Mouse (Mus musculus) midbrain, embryonic 14.5 days (tissue): ENCODE measurements at regions not wholly inside any gene's neighbourhood (a gene's known extent, or its start where the extent isn't known, plus 50 kb on each side); places are given as distances from the start of the nearest gene placed in this dataset.
A peak's percentile ranks its signal among the peaks of the same experiment; 100 is the strongest.

ENCODE experiments used
- ATAC-seq: fragments of 200-750 bp; cut with Nextera tagmentation; 2 replicates; pipeline ENCODE4 v1.8.0; 2017; ENCODE audit warnings: moderate number of reproducible peaks, moderate library complexity; ENCODE audit not compliant: low FRiP score, low TSS enrichment
- DNase-seq: peaks from one replicate; pipeline ENCODE4 v3.0.0-alpha.2; 2015
- H3K27ac ChIP-seq: fragments of 300-500 bp; sonication (generic); replicated peaks from 2 replicates; pipeline ENCODE4 v1.5.1; 2014; ENCODE audit warnings: mild to moderate bottlenecking, low read depth, low read length, moderate library complexity
- H3K27me3 ChIP-seq: fragments of 300-500 bp; sonication (generic); 2 replicates; pipeline ENCODE4 v1.6.1; 2014; ENCODE audit warnings: low read length, control low read depth, mixed read lengths; ENCODE audit not compliant: control insufficient read depth, insufficient read depth
- H3K36me3 ChIP-seq: fragments of 300-500 bp; sonication (generic); 2 replicates; pipeline ENCODE4 v1.6.1; 2014; ENCODE audit warnings: low read length, control low read depth; ENCODE audit not compliant: control insufficient read depth, insufficient read depth
- H3K4me1 ChIP-seq: fragments of 300-500 bp; sonication (generic); 2 replicates; pipeline ENCODE4 v1.6.1; 2014; ENCODE audit warnings: mild to moderate bottlenecking, antibody characterized with exemption, low read length, control low read depth; ENCODE audit not compliant: control insufficient read depth, insufficient read depth
- H3K4me2 ChIP-seq: fragments of 300-500 bp; sonication (generic); 2 replicates; pipeline ENCODE4 v1.6.1; 2014; ENCODE audit warnings: mild to moderate bottlenecking, low read length, moderate library complexity
- H3K4me3 ChIP-seq: fragments of 300-500 bp; sonication (generic); replicated peaks from 2 replicates; pipeline ENCODE4 v1.5.1; 2014; ENCODE audit warnings: low read depth, low read length
- H3K9ac ChIP-seq: fragments of 300-500 bp; sonication (generic); replicated peaks from 2 replicates; pipeline ENCODE4 v1.6.1; 2014; ENCODE audit warnings: mild to moderate bottlenecking, low read length, moderate library complexity
- H3K9me3 ChIP-seq: fragments of 300-500 bp; sonication (generic); 2 replicates; pipeline ENCODE4 v1.6.1; 2016; ENCODE audit warnings: low read length, control low read depth, mixed read lengths; ENCODE audit not compliant: control insufficient read depth
- WGBS: fragments of 180-500 bp; shearing (Covaris S2); extraction: QIAGEN DNeasy Blood & Tissue Kit; methylation state at CpG from one replicate; pipeline ENCODE4 v1.1.7; 2014; 5-methylcytosine and 5-hydroxymethylcytosine counted together

DNA sequence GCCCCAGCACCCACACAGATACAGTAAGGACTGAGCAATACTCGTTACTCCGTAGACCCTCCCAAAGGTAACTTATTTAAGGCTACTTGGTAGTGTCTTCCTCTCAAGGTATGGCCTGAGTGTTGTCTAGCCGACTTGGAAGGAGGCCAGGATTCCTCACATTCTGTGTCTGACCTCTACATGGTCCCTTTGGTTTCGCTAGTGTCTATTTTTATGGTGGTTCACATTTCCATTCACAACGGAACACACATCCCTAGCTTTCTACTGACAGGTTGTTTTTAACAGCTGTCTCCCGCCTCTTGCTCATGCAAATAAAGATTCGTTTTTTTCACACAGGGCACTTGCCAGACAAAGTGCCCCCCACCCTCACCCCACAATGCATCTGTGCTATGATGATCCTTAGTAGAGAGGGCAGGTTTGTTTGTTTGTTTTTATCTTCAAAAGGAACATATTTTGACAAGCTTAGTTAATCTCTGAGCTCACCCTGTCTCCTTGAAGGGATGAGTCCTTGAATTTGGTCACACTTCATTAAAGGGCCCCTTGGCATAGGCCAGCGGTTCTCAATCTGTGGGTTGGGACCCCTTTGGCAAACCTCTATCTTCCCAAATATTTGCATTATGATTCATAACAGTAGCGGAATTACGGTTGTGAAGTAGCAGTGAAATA lies 52.7 kb downstream of the Phlda1 start:
- DNase-seq: no peak
- H3K27ac ChIP-seq: 0 out of 2 replicates have a peak overlapping the region, but pooled peaks have one; percentile 6
- no peaks in the 10 kb centered on the region for H3K9me3 ChIP-seq
- no peak overlapping the region for H3K4me2 ChIP-seq
- H3K4me1 ChIP-seq: peaks cover 6% of the 10 kb centered on the region; the same call in 1 of the 2 replicates
- H3K27me3 ChIP-seq: no peaks in the 10 kb centered on the region
- no peak overlapping the region for H3K4me3 ChIP-seq
- H3K9ac ChIP-seq: no peak overlapping the region
- no peak for ATAC-seq
- H3K36me3 ChIP-seq: no peaks in the 10 kb centered on the region
- 68% methylated on average over 10 of the region's 10 CpGs for WGBS

DNA sequence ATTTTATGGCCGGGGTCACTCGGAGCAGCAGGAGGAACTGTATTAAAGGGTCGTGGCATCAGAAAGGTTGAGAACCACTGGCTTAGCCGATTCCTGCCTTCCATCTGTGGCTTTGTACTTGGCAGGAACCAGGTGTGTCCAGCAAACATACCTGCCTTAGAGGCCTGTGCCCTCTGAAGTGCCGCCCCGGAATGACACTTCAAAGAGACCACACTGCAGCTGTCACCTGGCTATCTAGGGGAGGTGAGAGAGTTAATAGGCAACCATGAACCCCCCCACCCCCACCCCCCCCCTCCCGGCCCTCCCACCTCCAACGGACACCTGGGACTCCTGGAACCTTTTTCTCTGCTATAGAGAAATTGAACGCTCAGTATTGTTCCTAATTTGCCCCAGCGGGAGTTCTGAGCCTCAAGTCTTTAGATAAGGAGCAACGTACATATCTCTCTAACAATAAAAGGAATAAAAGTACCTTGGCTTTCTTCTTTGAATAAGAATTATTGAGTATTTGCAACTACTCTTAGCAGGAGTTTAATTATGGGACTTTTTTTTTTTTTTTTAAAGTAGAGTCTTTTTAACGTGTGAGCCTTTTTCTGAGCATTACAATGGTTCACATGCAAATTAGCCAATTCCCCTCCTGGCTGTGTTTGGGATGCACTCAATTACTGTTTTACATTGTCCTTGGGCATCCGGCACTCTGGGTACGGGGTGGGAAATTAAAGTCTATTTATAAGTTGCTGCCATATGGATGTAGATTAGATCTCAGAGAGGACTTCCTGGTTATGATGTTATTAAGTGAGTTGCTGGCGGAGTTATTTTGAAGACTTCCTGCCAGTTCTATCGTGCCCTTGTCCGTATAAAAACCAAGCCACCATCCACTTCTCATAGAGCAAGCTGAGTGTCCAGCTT lies 53.5 kb downstream of the Phlda1 start:
- WGBS: 55% methylated on average over 17 of the region's 17 CpGs
- DNase-seq: peak; percentile 30

DNA sequence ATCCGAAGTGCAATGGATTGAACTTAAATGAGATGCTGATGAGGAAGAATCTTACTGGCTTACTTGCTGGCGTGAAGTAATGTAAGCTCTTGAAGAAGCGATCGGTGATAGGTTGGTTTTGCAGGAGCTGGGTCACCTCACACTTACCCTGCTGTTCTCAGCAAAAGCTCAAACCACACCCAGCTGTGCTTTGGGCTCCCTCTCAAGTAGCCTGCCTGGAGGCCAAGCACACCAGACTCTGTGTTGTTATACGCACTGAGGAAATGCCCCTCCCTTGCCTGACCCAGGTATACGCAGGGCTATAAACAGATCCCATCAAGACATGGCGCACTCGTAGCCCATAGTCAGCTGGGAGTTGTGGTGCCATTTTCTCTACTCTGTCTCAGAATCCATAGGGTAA lies 56.5 kb downstream of the Phlda1 start:
- DNase-seq: no peak
- 89% methylated on average over 8 of the region's 8 CpGs for WGBS

More for the DNA sequence above, 53.5 kb downstream of the Phlda1 start:
- Histone ChIP-seq H3K4me1 (peaks cover 6% of the 10 kb centered on the region; the same call in 1 of the 2 replicates), H3K4me3 (no peak overlapping the region), H3K27ac (0 out of 2 replicates have a peak overlapping the region, but pooled peaks have one; percentile 6), H3K27me3 (no peaks in the 10 kb centered on the region), H3K9me3 (no peaks in the 10 kb centered on the region), H3K36me3 (no peaks in the 10 kb centered on the region), H3K9ac (no peak overlapping the region), H3K4me2 (no peak overlapping the region)
- ATAC-seq: no peak

DNA sequence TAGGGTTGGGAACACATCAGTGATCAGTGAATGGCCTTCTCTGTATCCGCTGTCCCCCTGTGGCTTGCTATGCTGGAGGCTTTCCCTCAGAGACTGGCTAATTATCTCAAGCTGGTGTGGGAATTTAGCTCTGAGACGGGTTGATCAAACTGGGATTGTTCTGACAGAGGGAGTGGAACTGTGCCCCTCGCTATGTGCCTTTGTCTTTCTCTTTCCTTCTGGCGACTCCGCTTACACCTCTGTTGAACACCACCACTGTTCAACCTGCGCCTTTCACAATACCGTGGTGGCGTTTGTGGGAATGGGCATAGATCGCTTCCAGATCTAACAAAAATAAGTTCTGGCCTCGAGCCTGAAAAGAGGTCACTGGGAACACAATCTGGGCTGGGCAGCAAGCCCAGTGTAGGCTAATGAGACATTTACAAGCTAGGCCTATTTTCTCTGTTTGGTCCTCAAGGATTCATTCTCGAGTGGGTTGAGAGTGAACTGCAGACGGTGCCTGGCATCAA lies 60.8 kb downstream of the Phlda1 start:
- peak; percentile 46 for ATAC-seq
- peak; percentile 68 for DNase-seq
- WGBS: 61% methylated on average over 12 of the region's 12 CpGs
- no peak overlapping the region; the same call in 1 of the 2 replicates for H3K27ac ChIP-seq
- no peak overlapping the region for H3K4me3 ChIP-seq
- no peaks in the 10 kb centered on the region for H3K27me3 ChIP-seq
- no peak overlapping the region for H3K9ac ChIP-seq
- H3K36me3 ChIP-seq: no peaks in the 10 kb centered on the region
- 0 out of 2 replicates have a peak, but pooled peaks cover 4% of the 10 kb centered on the region for H3K4me1 ChIP-seq
- no peak overlapping the region for H3K4me2 ChIP-seq
- H3K9me3 ChIP-seq: no peaks in the 10 kb centered on the region

More for the DNA sequence above, 56.5 kb downstream of the Phlda1 start:
- Histone ChIP-seq H3K36me3 (no peaks in the 10 kb centered on the region), H3K4me2 (no peak overlapping the region), H3K27ac (no peak overlapping the region), H3K9me3 (no peaks in the 10 kb centered on the region), H3K9ac (no peak overlapping the region), H3K4me3 (no peak overlapping the region), H3K27me3 (no peaks in the 10 kb centered on the region), H3K4me1 (peaks cover 11% of the 10 kb centered on the region; the same call in 1 of the 2 replicates)
- ATAC-seq: no peak

DNA sequence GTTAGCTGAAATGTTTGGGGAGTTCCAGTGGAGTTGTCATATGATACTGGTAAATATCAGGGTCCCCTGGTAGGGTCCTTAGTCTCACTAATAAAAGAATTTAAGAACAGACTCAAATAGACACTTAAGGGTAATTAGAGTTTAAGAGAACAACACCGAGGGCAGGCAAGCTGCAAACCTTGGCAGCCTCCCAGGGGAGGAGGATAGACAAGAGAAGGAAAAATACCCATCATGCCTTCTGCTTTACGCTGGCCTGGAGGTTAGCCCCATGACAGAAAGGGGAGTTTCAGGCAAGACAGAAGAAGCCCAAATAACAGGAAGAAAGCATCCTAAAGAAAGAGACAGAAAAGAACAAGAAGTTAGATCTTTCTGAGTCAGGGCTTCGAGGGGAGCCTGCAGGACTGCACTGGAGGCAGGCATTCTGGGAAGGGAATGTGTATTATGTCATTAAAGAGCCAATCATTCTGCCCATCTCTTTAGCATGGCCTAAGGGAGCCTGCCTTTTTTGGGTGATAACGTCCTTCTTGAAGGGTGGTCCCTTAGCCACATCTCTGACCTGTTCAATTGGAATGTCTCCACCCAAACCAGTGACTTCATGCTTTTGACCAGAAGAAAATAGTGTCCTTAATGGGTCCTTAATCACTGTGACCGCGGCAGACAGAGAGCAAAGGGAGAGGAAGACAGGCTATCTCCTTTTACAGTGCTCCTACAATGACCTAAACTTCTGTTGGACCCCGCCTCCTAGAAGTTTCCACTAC lies 64.6 kb downstream of the Phlda1 start:
- 0 out of 2 replicates have a peak, but pooled peaks cover 4% of the 10 kb centered on the region for H3K4me1 ChIP-seq
- no peak for DNase-seq
- no peak for ATAC-seq
- no peaks in the 10 kb centered on the region for H3K9me3 ChIP-seq
- no peaks in the 10 kb centered on the region for H3K27me3 ChIP-seq
- H3K36me3 ChIP-seq: no peaks in the 10 kb centered on the region
- H3K27ac ChIP-seq: no peak overlapping the region
- no peak overlapping the region for H3K9ac ChIP-seq
- H3K4me2 ChIP-seq: no peak overlapping the region
- H3K4me3 ChIP-seq: no peak overlapping the region
- WGBS: 70% methylated on average over 7 of the region's 7 CpGs

DNA sequence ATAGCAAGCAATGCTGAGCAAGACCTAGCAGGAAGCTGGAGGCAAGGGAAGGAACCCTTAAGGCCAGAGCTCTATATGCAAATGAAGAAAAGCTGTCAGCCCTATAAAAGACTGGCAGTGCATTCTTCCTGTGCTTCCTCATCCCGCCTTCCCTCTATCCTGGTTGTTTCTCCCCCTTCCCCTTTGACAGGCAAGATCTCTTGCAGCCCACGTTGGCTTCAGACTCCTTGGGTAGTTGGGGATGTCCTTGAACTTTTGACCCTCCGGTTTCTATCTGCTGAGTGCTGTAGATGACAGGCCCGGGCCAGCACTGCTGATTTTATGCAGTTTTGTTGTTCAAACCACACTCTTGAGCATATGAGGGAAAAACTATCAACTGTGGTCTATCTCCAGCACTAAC lies 68.1 kb downstream of the Phlda1 start:
- DNase-seq: no peak
- Histone ChIP-seq H3K27me3 (no peaks in the 10 kb centered on the region), H3K4me3 (no peak overlapping the region), H3K36me3 (no peaks in the 10 kb centered on the region), H3K4me2 (no peak overlapping the region), H3K4me1 (no peaks in the 10 kb centered on the region), H3K9ac (no peak overlapping the region), H3K9me3 (no peaks in the 10 kb centered on the region), H3K27ac (no peak overlapping the region)
- WGBS: 74% methylated on average over 4 of the region's 4 CpGs
- no peak for ATAC-seq

DNA sequence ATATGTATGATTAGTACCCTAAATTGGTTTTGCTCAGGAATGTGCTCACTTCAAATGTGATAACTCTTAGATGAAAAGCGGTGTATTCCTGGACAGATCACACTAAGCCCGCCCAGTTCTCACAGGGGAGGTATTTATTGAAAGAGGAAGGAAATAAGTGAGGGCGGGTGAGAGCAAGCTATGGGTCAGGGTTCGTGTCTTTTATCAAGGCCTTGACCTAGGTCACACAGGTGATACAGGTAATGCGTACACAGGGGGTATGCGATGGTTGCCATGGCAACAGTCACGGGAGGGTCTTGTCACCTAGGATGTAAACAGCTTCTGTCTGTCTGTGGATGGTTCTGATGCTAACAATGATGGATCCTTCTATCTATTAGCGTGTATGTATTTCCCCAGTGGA lies 68.7 kb downstream of the Phlda1 start:
- no peak overlapping the region for H3K4me2 ChIP-seq
- no peak overlapping the region for H3K27ac ChIP-seq
- no peak for ATAC-seq
- H3K27me3 ChIP-seq: no peaks in the 10 kb centered on the region
- no peaks in the 10 kb centered on the region for H3K36me3 ChIP-seq
- 87% methylated on average over 8 of the region's 8 CpGs for WGBS
- H3K9me3 ChIP-seq: no peaks in the 10 kb centered on the region
- DNase-seq: no peak
- H3K4me1 ChIP-seq: no peaks in the 10 kb centered on the region
- no peak overlapping the region for H3K4me3 ChIP-seq
- H3K9ac ChIP-seq: no peak overlapping the region

DNA sequence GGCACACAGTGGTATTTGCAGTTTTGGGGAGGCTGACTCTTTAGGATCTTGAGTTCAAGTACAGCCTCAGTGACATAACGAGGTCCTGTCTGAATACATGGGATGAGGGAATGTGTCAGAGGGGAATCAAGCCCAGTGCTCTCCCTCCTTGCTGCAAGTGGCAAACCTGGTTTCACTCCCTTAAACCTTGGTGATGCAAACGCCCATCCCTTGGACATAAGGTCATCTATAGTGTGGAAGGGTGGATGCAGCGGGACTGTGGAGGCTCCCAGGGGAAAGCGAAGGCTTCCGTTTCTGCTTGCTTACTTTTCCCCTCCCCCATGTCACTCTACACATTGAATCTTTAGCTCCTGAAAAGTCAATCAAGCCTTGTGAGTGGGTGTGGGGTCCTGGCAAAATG lies 69.2 kb downstream of the Phlda1 start:
- DNase-seq (no peak), ATAC-seq (no peak)
- WGBS: 76% methylated on average over 5 of the region's 5 CpGs

More for the DNA sequence above, 69.2 kb downstream of the Phlda1 start:
- Histone ChIP-seq H3K27ac (no peak overlapping the region), H3K4me1 (no peaks in the 10 kb centered on the region), H3K9me3 (no peaks in the 10 kb centered on the region), H3K4me2 (no peak overlapping the region), H3K36me3 (no peaks in the 10 kb centered on the region), H3K4me3 (no peak overlapping the region), H3K9ac (no peak overlapping the region), H3K27me3 (no peaks in the 10 kb centered on the region)
